Mouse (Mus musculus): Measurements from ENCODE around the gene Ankrd34c. TPM values are rescaled to one million over a fixed set of nuclear protein-coding genes. Genes with fewer than 3 reads are reported as not detected.
A peak's percentile ranks its signal among the peaks of the same experiment; 100 is the strongest.

The Ankrd34c gene
- polyA plus RNA-seq, 1 experiment from 2014 or later = 0.06 TPM

DNA sequence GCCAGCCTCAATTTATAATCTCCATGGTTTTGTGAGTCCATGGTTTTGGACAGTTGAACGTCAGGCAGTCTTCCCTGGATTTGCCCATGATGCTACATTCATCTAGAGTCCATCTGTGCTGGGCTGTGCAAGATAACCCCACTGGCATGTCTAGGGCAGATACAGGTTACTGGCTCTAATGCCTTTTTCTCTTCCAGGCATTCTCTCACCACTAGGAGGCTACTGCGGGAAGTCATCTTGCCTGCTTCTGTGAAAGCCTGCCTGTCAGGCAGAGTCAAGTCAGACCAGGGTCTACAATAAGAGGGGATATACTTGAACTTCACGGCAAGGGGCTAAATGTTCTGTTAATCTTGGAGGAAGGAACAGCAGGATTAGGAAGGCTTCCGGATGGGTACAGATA is 31.4 kb downstream of the Ankrd34c start:
- Histone ChIP-seq H3K27me3 (no peaks in the 10 kb centered on the region), H3K9ac (no peak overlapping the region), H3K9me3 (no peaks in the 10 kb centered on the region), H3K4me2 (no peak overlapping the region), H3K27ac (replicated peaks) (no peak overlapping the region), H3K4me3 (no peak overlapping the region), H3K36me3 (peaks cover under 1% of the 10 kb centered on the region; the same call in 1 of the 2 replicates), H3K4me1 (replicated peaks) (peaks cover 9% of the 10 kb centered on the region)
- ATAC-seq (ENCODE audit: low read depth) = no peak
- WGBS = 40% methylated on average over 4 of the region's 4 CpGs

DNA sequence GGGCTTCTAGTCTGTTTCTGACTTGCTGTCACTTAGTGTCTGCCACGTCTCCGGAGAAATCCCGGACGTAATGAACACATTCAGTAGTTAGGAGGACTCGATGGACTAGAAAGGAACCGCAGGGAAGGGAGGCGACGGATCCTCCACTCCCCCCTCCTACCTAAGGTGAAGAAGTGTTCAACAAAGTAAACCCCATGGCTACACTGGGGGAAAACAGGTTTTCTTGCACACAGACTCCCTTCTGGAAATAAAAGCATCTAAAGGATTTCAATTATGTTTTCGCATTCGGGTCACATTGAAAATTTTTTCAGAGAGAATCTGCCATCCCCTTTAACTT is 33.1 kb downstream of the Ankrd34c start:
- no peak; the same call in 1 of the 2 replicates for ATAC-seq (ENCODE audit: low read depth)
- no peaks in the 10 kb centered on the region for H3K27me3 ChIP-seq
- 8% methylated on average over 10 of the region's 10 CpGs for WGBS
- peak overlapping the region; percentile 93 for H3K4me2 ChIP-seq
- peak overlapping the region; percentile 92 for H3K27ac ChIP-seq (replicated peaks)
- H3K36me3 ChIP-seq = peaks cover 17% of the 10 kb centered on the region
- peak overlapping the region; percentile 61 for H3K4me3 ChIP-seq
- peak overlapping the region; percentile 88 for H3K9ac ChIP-seq
- H3K9me3 ChIP-seq = no peaks in the 10 kb centered on the region
- H3K4me1 ChIP-seq (replicated peaks) = peaks cover 9% of the 10 kb centered on the region

DNA sequence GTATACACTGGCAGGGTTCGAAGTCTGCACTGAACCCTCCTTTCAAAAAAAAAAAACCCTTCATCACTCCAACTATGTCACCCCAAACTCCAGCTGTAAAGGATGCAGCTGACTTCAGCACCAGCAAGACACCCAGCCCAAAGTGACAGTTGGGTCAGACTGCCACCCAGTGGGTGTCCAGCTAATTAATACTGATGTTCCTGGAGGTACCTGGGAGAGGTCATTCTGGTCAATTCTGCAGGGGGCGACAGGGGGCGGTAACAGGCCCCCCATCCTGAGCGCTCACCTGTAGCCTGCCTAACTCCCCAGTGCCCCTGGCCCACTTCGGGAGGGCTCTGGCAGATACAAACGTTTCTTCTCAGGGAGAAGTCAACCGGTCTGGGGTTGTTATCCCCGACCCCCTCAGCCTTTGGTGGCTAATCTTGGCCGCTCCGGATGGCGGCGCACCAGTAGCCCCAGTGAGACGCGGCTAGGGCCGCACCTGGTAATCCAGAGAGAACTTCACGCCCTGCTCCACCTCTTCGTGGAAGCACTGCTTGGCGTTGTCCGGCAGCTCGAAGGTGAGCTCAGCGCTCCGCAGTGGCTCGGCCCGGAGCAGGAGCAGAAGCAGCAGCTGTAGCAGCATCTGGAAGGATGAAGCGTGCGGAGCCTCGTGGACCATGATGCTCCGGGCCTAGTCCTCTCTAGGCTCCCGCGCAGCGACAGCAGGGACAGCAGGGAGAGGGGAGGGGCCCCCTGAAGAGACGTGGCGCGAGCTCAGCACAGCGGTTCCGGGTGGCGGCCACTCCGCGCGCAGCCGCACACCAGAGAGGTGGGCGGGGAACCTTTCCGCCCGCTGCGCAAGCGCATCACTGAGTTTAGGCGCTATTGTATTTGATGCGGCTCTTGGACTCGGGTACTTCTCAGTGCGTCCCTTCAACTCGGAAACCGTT is 33.7 kb downstream of the Ankrd34c start, which contains the start of gene Tmed3:
Tmed3 (minus strand) TSS at position 804 of the 932 bp plus-strand sequence.
- WGBS = 2% methylated on average over 52 of the region's 52 CpGs
- Histone ChIP-seq H3K4me3 (peak within 1 kb of the TSS; percentile 61), H3K36me3 (peaks cover 23% of the 10 kb centered on the region), H3K27me3 (no peaks in the 10 kb centered on the region), H3K27ac (replicated peaks) (peak within 1 kb of the TSS; percentile 92), H3K4me1 (replicated peaks) (peaks cover 9% of the 10 kb centered on the region), H3K9me3 (no peaks in the 10 kb centered on the region), H3K4me2 (peak within 1 kb of the TSS; percentile 93), H3K9ac (peak within 1 kb of the TSS; percentile 88)
- peak; percentile 99 for ATAC-seq (ENCODE audit: low read depth)

DNA sequence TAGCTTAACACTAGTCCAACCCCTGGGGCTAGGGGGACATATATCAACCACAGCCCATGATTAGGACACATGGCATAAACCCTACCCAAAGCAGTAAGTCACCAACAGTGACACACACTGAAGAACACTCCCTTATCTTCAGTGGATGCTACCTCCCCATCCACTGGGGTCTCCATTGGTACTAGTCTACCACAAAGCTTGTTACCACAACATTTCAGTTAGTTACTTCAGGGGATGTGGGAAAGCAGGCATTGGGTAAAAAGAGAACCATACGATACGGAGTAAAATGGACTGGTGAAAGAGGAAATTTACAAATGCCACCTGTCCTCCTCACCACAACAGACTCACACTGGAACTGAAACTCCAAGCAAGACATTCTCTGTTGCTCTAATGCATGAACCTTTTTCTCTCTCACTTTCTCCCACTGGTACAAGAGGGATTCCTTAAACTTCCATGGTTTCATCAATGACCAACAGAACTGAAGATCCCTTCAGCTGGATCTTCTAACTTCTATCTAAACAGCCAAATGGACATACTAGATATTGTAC is 37.3 kb downstream of the Ankrd34c start:
- H3K4me3 ChIP-seq = no peak overlapping the region
- no peak overlapping the region for H3K9ac ChIP-seq
- H3K27me3 ChIP-seq = no peaks in the 10 kb centered on the region
- peaks cover 41% of the 10 kb centered on the region for H3K36me3 ChIP-seq
- no peaks in the 10 kb centered on the region for H3K9me3 ChIP-seq
- H3K4me2 ChIP-seq = no peak overlapping the region
- no peak overlapping the region for H3K27ac ChIP-seq (replicated peaks)
- H3K4me1 ChIP-seq (replicated peaks) = peaks cover 9% of the 10 kb centered on the region
- WGBS = 95% methylated on average over 2 of the region's 2 CpGs
- no peak for ATAC-seq (ENCODE audit: low read depth)

DNA sequence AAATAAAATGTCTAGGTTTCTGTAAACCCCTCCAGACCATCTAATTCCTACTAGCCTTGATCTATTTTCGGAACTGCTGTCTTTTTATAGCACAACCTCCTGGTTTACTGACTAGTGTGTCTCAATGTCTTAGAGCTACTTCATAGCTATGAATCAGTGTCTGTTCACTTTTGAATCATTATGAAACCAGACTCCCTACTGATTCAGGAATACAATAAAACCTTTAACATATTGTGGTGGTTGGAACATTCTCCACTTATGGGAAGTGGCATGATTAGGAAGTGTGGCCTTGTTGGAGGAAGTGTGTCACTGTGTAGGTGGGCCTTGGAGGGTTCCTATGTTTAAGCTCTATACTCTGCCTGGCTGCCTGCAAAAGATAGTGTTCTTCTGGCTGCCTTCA is 43.1 kb downstream of the Ankrd34c start:
- no peak overlapping the region for H3K4me2 ChIP-seq
- no peaks in the 10 kb centered on the region for H3K9me3 ChIP-seq
- H3K9ac ChIP-seq = no peak overlapping the region
- no peaks in the 10 kb centered on the region for H3K4me1 ChIP-seq (replicated peaks)
- no peak overlapping the region for H3K27ac ChIP-seq (replicated peaks)
- no peak overlapping the region for H3K4me3 ChIP-seq
- no peaks in the 10 kb centered on the region for H3K27me3 ChIP-seq
- no peak for ATAC-seq (ENCODE audit: low read depth)
- WGBS = 78% methylated on average over 1 of the region's 1 CpGs
- peaks cover 24% of the 10 kb centered on the region for H3K36me3 ChIP-seq

DNA sequence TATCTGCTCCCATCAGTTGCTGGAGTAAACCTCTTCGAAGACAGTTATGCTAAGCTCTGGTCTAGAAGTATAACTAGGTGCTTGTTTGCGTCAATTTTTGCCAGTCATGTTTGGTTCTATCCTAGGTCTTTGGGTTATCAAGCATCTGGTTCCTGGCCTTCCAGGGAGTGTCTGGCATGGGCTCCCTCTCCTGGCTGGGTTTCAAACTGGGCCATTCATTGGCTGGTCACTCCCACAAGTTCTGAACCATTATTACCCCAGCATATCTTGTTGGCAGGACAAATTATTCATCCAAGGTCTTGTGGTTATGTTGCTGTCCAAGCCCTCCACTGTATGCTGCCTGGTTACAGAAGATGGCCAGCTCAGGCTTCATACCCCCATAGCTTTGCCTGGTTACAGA is 44.6 kb downstream of the Ankrd34c start:
- Histone ChIP-seq H3K9me3 (no peaks in the 10 kb centered on the region), H3K36me3 (peaks cover 9% of the 10 kb centered on the region), H3K9ac (no peak overlapping the region), H3K4me2 (no peak overlapping the region), H3K4me1 (replicated peaks) (no peaks in the 10 kb centered on the region), H3K27me3 (no peaks in the 10 kb centered on the region), H3K27ac (replicated peaks) (no peak overlapping the region), H3K4me3 (no peak overlapping the region)
- WGBS = 89% methylated on average over 2 of the region's 2 CpGs
- no peak for ATAC-seq (ENCODE audit: low read depth)

DNA sequence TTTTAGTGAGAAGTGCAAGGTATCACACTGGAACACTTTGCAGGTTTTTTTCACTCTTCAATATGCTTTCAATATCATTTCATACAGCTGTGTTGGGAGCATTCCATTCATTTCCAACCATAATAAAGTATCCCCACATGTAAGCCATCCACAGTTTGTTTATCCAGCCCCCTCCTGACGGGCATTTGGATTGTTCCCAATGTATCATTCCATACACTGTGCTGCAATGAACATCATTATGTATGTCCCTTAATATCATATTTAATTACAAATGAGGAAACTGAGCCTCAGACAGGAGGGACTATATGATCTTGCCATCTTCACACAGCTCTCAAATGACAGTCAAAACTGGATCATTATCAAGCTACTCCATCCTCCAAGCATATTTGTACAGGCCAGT is 49.1 kb downstream of the Ankrd34c start:
- H3K4me1 ChIP-seq (replicated peaks) = no peaks in the 10 kb centered on the region
- H3K9me3 ChIP-seq = no peaks in the 10 kb centered on the region
- H3K27ac ChIP-seq (replicated peaks) = no peak overlapping the region
- no peaks in the 10 kb centered on the region for H3K27me3 ChIP-seq
- WGBS = 64% methylated on average over 1 of the region's 1 CpGs
- no peak; the same call in 1 of the 2 replicates for ATAC-seq (ENCODE audit: low read depth)
- no peak overlapping the region for H3K4me3 ChIP-seq
- no peak overlapping the region for H3K9ac ChIP-seq
- H3K36me3 ChIP-seq = no peaks in the 10 kb centered on the region
- no peak overlapping the region for H3K4me2 ChIP-seq

DNA sequence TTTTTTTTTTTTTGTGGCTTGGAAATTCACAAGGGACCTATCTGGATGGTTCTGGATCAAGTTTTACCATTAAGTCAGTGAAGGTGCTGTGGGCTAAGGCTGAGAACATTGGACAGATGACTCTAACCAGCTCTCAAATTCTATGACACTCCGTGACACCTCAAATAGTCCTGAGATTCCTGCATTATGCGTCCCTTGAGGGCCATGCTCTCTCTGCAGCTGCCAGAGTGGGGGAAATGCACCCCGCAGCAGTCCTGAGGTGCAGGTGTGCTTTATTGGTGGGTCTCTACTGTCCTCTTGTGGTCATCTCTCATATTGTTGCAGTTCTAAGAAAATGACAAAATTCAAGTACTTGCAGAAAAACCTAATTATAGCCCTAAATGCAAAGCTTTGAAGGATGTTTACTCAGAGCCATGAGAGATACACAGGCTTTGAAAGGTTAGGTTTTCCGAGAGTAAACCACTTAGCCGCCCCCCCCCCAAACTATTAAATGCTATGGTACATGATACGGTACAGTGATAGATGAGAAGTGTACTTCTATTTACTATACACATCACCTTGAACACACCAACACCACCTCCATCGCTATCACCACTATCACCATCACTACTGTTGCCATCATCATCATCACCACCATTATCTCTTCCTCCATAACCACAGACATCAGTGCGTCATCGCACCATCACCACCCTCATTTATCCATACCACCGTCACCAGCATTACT is 50.6 kb downstream of the Ankrd34c start:
- H3K4me1 ChIP-seq (replicated peaks) = no peaks in the 10 kb centered on the region
- no peak overlapping the region for H3K9ac ChIP-seq
- 63% methylated on average over 10 of the region's 10 CpGs for WGBS
- no peaks in the 10 kb centered on the region for H3K27me3 ChIP-seq
- no peak overlapping the region for H3K4me2 ChIP-seq
- ATAC-seq (ENCODE audit: low read depth) = peak; percentile 81; the same call in 1 of the 2 replicates
- H3K36me3 ChIP-seq = no peaks in the 10 kb centered on the region
- no peak overlapping the region for H3K27ac ChIP-seq (replicated peaks)
- H3K4me3 ChIP-seq = no peak overlapping the region
- H3K9me3 ChIP-seq = no peaks in the 10 kb centered on the region

DNA sequence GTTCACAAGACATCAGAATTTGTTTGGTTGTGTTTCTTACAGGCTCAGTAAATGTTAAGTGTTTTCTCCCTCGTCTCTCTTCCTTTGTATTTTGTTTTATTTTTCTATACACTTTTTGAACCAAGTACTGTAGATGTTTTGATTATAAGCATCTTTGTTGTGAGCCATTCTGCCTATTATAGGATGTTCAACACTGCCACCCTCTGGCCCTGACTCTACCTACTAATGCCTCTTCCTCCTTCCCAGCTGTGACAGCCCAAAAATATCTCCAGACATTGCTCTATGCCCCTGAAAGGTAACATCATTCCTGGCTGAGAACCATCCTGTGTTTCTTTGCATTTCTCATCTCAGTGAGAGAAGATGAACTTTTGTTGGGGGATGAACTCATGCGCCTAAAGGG is 52.0 kb downstream of the Ankrd34c start:
- no peaks in the 10 kb centered on the region for H3K4me1 ChIP-seq (replicated peaks)
- H3K4me3 ChIP-seq = no peak overlapping the region
- H3K9me3 ChIP-seq = no peaks in the 10 kb centered on the region
- no peaks in the 10 kb centered on the region for H3K36me3 ChIP-seq
- no peak overlapping the region for H3K9ac ChIP-seq
- H3K4me2 ChIP-seq = no peak overlapping the region
- H3K27ac ChIP-seq (replicated peaks) = no peak overlapping the region
- 72% methylated on average over 2 of the region's 2 CpGs for WGBS
- ATAC-seq (ENCODE audit: low read depth) = no peak
- no peaks in the 10 kb centered on the region for H3K27me3 ChIP-seq

DNA sequence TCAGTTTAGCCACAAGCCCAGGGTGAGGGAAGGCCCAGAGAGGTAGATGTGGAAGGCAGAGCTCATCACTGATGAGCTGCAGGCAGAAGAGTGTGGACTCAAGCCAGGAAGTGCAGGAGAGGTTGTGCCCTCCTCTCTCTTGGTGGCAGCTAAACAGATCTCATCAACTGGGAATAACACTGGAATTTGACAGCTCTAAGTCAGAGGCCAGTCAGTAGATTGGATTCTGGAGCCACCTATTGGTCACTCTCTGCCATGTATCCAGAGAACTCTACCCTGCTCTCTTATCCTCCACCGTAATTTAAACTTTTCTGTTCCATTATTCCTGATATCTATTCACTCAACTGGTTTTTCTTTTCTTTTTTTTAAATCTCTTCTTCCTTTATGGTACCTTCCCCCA is 59.3 kb downstream of the Ankrd34c start:
- no peaks in the 10 kb centered on the region for H3K27me3 ChIP-seq
- ATAC-seq (ENCODE audit: low read depth) = peak; percentile 68
- H3K36me3 ChIP-seq = no peaks in the 10 kb centered on the region
- H3K4me2 ChIP-seq = no peak overlapping the region
- no peaks in the 10 kb centered on the region for H3K4me1 ChIP-seq (replicated peaks)
- H3K27ac ChIP-seq (replicated peaks) = no peak overlapping the region
- H3K4me3 ChIP-seq = no peak overlapping the region
- H3K9me3 ChIP-seq = no peaks in the 10 kb centered on the region
- WGBS = 54% methylated on average over 1 of the region's 1 CpGs
- no peak overlapping the region for H3K9ac ChIP-seq

Measured in neural tube, embryonic 13.5 days (tissue).